Mouse (Mus musculus): Measurements from ENCODE around the gene Kmt5b. TPM values are rescaled to one million over a fixed set of nuclear protein-coding genes. Genes with fewer than 3 reads are reported as not detected.

Gene Kmt5b
- polyA plus RNA-seq, 1 experiment, result 47.1 TPM

- no peak overlapping the region for H3K27ac ChIP-seq (ENCODE audit: insufficient read depth, low read length)
- TF ChIP-seq CTCF (IDR thresholded peaks at IDR 0.05; ENCODE audit: borderline replicate concordance, insufficient read depth, low read length) (no peak), POLR2A (IDR thresholded peaks at IDR 0.05; ENCODE audit: low read depth, low read length) (no peak)
- H3K4me3 ChIP-seq (ENCODE audit: insufficient read depth, low read length), result no peak overlapping the region
- no peaks in the 10 kb centered on the region for H3K4me1 ChIP-seq (ENCODE audit: control insufficient read depth, insufficient read depth, low read length)
Measured at GRCm38 (mm10) chr19:3739650-3740049, 27.6 kb upstream of the Kmt5b start.

- TF ChIP-seq CTCF (IDR thresholded peaks at IDR 0.05; ENCODE audit: borderline replicate concordance, insufficient read depth, low read length) (no peak), POLR2A (IDR thresholded peaks at IDR 0.05; ENCODE audit: low read depth, low read length) (no peak)
- no peak overlapping the region for H3K4me3 ChIP-seq (ENCODE audit: insufficient read depth, low read length)
- H3K27ac ChIP-seq (ENCODE audit: insufficient read depth, low read length), result no peak overlapping the region
- H3K4me1 ChIP-seq (ENCODE audit: control insufficient read depth, insufficient read depth, low read length), result no peaks in the 10 kb centered on the region
Measured at GRCm38 (mm10) chr19:3742716-3743115, 24.5 kb upstream of the Kmt5b start.

GRCm38 (mm10) chr19:3743362-3743761 is 23.9 kb upstream of the Kmt5b start:
- no peak overlapping the region for H3K4me3 ChIP-seq (ENCODE audit: insufficient read depth, low read length)
- TF ChIP-seq CTCF (IDR thresholded peaks at IDR 0.05; ENCODE audit: borderline replicate concordance, insufficient read depth, low read length) (no peak), POLR2A (IDR thresholded peaks at IDR 0.05; ENCODE audit: low read depth, low read length) (no peak)
- no peaks in the 10 kb centered on the region for H3K4me1 ChIP-seq (ENCODE audit: control insufficient read depth, insufficient read depth, low read length)
- H3K27ac ChIP-seq (ENCODE audit: insufficient read depth, low read length), result no peak overlapping the region

- no peaks in the 10 kb centered on the region for H3K4me1 ChIP-seq (ENCODE audit: control insufficient read depth, insufficient read depth, low read length)
- peak overlapping the region; percentile 32 for H3K4me3 ChIP-seq (ENCODE audit: insufficient read depth, low read length)
- H3K27ac ChIP-seq (ENCODE audit: insufficient read depth, low read length), result no peak overlapping the region
- TF ChIP-seq CTCF (IDR thresholded peaks at IDR 0.05; ENCODE audit: borderline replicate concordance, insufficient read depth, low read length), result no peak
- peak; percentile 62 for TF ChIP-seq POLR2A (IDR thresholded peaks at IDR 0.05; ENCODE audit: low read depth, low read length)
Measured at GRCm38 (mm10) chr19:3743851-3744512, 23.2 kb upstream of the Kmt5b start.

- no peak overlapping the region for H3K27ac ChIP-seq (ENCODE audit: insufficient read depth, low read length)
- H3K4me1 ChIP-seq (ENCODE audit: control insufficient read depth, insufficient read depth, low read length), result no peaks in the 10 kb centered on the region
- TF ChIP-seq CTCF (IDR thresholded peaks at IDR 0.05; ENCODE audit: borderline replicate concordance, insufficient read depth, low read length) (no peak), POLR2A (IDR thresholded peaks at IDR 0.05; ENCODE audit: low read depth, low read length) (no peak)
- H3K4me3 ChIP-seq (ENCODE audit: insufficient read depth, low read length), result no peak overlapping the region
Measured at GRCm38 (mm10) chr19:3752621-3753239, 14.5 kb upstream of the Kmt5b start.

GRCm38 (mm10) chr19:3753240-3753633 is 14.0 kb upstream of the Kmt5b start:
- no peak overlapping the region for H3K4me3 ChIP-seq (ENCODE audit: insufficient read depth, low read length)
- TF ChIP-seq POLR2A (IDR thresholded peaks at IDR 0.05; ENCODE audit: low read depth, low read length) (no peak), CTCF (IDR thresholded peaks at IDR 0.05; ENCODE audit: borderline replicate concordance, insufficient read depth, low read length) (no peak)
- H3K4me1 ChIP-seq (ENCODE audit: control insufficient read depth, insufficient read depth, low read length), result no peaks in the 10 kb centered on the region
- H3K27ac ChIP-seq (ENCODE audit: insufficient read depth, low read length), result no peak overlapping the region

- H3K4me1 ChIP-seq (ENCODE audit: control insufficient read depth, insufficient read depth, low read length), result no peaks in the 10 kb centered on the region
- H3K27ac ChIP-seq (ENCODE audit: insufficient read depth, low read length), result no peak overlapping the region
- TF ChIP-seq POLR2A (IDR thresholded peaks at IDR 0.05; ENCODE audit: low read depth, low read length) (no peak), CTCF (IDR thresholded peaks at IDR 0.05; ENCODE audit: borderline replicate concordance, insufficient read depth, low read length) (no peak)
- no peak overlapping the region for H3K4me3 ChIP-seq (ENCODE audit: insufficient read depth, low read length)
Measured at GRCm38 (mm10) chr19:3753738-3754137, 13.5 kb upstream of the Kmt5b start.

- Histone ChIP-seq H3K4me3 (ENCODE audit: insufficient read depth, low read length) (no peak overlapping the region), H3K27ac (ENCODE audit: insufficient read depth, low read length) (no peak overlapping the region), H3K4me1 (ENCODE audit: control insufficient read depth, insufficient read depth, low read length) (no peaks in the 10 kb centered on the region)
- TF ChIP-seq CTCF (IDR thresholded peaks at IDR 0.05; ENCODE audit: borderline replicate concordance, insufficient read depth, low read length) (no peak), POLR2A (IDR thresholded peaks at IDR 0.05; ENCODE audit: low read depth, low read length) (no peak)
Measured at GRCm38 (mm10) chr19:3757861-3758260, 9.4 kb upstream of the Kmt5b start.

GRCm38 (mm10) chr19:3765221-3765820 is 1.9 kb upstream of the Kmt5b start:
- TF ChIP-seq CTCF (IDR thresholded peaks at IDR 0.05; ENCODE audit: borderline replicate concordance, insufficient read depth, low read length), result no peak
- TF ChIP-seq POLR2A (IDR thresholded peaks at IDR 0.05; ENCODE audit: low read depth, low read length), result no peak
- Histone ChIP-seq H3K4me3 (ENCODE audit: insufficient read depth, low read length) (no peak overlapping the region), H3K27ac (ENCODE audit: insufficient read depth, low read length) (no peak overlapping the region), H3K4me1 (ENCODE audit: control insufficient read depth, insufficient read depth, low read length) (peaks cover 5% of the 10 kb centered on the region; the same call in 1 of the 2 replicates)

- no peak for TF ChIP-seq POLR2A (IDR thresholded peaks at IDR 0.05; ENCODE audit: low read depth, low read length)
- TF ChIP-seq CTCF (IDR thresholded peaks at IDR 0.05; ENCODE audit: borderline replicate concordance, insufficient read depth, low read length), result no peak
- Histone ChIP-seq H3K4me3 (ENCODE audit: insufficient read depth, low read length) (no peak overlapping the region), H3K27ac (ENCODE audit: insufficient read depth, low read length) (no peak overlapping the region), H3K4me1 (ENCODE audit: control insufficient read depth, insufficient read depth, low read length) (peaks cover 5% of the 10 kb centered on the region; the same call in 1 of the 2 replicates)
Measured at GRCm38 (mm10) chr19:3766378-3766777, 843 bp upstream of the Kmt5b start.
